ENCODE assay signal across 17 mouse cellular contexts in genomic region chr5:67739261-67739660, GRCm38 (mm10).
"Had no signal": no experiment of that assay in that cellular context is flagged by ENCODE, and none has a peak within 500 bp of the region (broad histone marks: within the 10 kb centered on the region; RNA-seq: fewer than 3 reads in every experiment).

No protein-coding gene starts in this region.

- H3K4me1 ChIP-seq: liver, embryonic 15.5 days; lung, embryonic 15.5 days; midbrain, embryonic 10.5 days; midbrain, embryonic 12.5 days; neural tube, embryonic 12.5 days; stomach, embryonic 15.5 days had no signal

- H3K27me3 ChIP-seq: liver, embryonic 15.5 days; lung, embryonic 15.5 days; midbrain, embryonic 12.5 days; neural tube, embryonic 12.5 days; stomach, embryonic 15.5 days had no signal

- H3K9me3 ChIP-seq: liver, embryonic 15.5 days; lung, embryonic 15.5 days; neural tube, embryonic 12.5 days; stomach, embryonic 15.5 days had no signal

- H3K4me2 ChIP-seq: liver, embryonic 15.5 days; lung, embryonic 15.5 days; midbrain, embryonic 12.5 days; neural tube, embryonic 12.5 days; stomach, embryonic 15.5 days had no signal

- H3K36me3 ChIP-seq: stomach, embryonic 15.5 days had no signal

- DNase-seq: liver, postnatal 0 days; lung, adult 2 months; lung, postnatal 4 days; midbrain, embryonic 14.5 days; right cerebral cortex, postnatal 14 days; thymus, adult 2 months; thymus, postnatal 25 days; thymus, postnatal 4 days had no signal

- ATAC-seq: liver, postnatal 0 days; lung, postnatal 0 days; midbrain, embryonic 16.5 days had no signal

- H3K9ac ChIP-seq: liver, embryonic 15.5 days; liver, postnatal 0 days; lung, embryonic 15.5 days; midbrain, embryonic 12.5 days; neural tube, embryonic 12.5 days; stomach, embryonic 15.5 days had no signal

- H3K27ac ChIP-seq: liver, embryonic 15.5 days; lung, embryonic 15.5 days; midbrain, embryonic 10.5 days; midbrain, embryonic 12.5 days; neural tube, embryonic 12.5 days; stomach, embryonic 15.5 days; stomach, postnatal 0 days had no signal

- H3K4me3 ChIP-seq: liver, embryonic 15.5 days; lung, embryonic 15.5 days; midbrain, embryonic 10.5 days; midbrain, embryonic 12.5 days; neural tube, embryonic 12.5 days; stomach, embryonic 15.5 days had no signal
